Mouse (Mus musculus) kidney, adult 2 months (tissue): Measurements from ENCODE around the gene Slc35e2.

Source experiments
- CTCF ChIP-seq: fragments of 200-500 bp; conservative IDR thresholded peaks from 2 replicates; pipeline ENCODE4 v1.5.1; 2011; ENCODE audit warnings: low read depth, mild to moderate bottlenecking, control low read depth, low read length, moderate library complexity, mixed read lengths; ENCODE audit not compliant: insufficient read depth, insufficient read length
- POLR2A ChIP-seq: fragments of 200-500 bp; IDR thresholded peaks from one replicate; pipeline ENCODE4 v1.6.1; 2011; ENCODE audit warnings: low read depth, low read length, control low read depth

DNA sequence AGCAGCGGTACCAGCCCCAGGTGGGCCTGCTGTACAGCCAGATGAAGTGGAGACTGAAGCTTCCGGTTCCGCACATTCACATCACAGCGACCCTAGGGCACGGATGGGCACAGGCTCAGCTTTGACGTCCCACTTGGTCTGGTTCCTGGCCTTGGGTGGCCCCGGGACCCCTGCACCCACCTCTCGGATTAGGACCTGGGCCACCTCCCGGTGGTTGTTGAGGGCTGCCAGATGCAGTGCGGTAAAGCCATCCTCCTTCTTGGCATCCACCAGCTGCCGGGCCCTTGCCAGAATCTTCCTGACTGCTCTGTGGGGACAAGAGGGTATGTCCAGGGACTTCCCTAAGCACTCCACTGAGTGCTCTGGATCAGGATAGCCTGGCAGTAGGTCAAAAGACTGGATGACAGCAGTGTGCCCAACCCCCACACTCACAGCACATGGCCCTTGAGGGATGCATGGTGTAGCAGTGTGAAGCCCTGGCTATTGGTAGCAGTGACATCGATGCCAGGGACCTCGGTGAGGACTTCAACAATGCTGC lies 55.1 kb downstream of the Slc35e2 start:
- no peak for TF ChIP-seq CTCF
- TF ChIP-seq POLR2A = no peak
